8 mouse cellular contexts compared by ENCODE assay signal in the genomic region with DNA sequence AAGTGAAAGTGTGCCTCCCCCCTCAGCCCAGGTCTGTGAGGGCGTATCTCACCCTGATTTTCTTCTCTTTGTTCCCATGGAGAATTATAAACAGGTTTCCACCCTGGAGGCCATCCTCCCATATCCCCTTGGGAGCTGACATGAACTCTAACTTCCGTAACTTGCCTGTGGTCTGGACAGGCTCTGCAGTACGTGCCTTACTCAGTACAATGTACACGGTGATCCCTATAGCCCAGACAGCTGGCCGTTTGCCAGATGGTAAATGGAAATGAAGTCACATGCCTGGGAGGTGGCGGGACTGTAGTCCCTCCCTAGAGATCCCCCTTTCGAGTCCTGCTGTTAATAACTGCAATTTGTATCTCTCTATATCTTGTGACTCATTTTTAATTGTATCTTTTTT. TPM values are rescaled to one million over a fixed set of nuclear protein-coding genes. Genes with fewer than 3 reads are reported as not detected.
A peak's percentile ranks its signal among the peaks of the same experiment; 100 is the strongest.
DNase-seq lines count a peak whose midpoint lies in the region; ATAC-seq lines count a peak whose summit lies in the region.

No protein-coding gene starts in this region.

- peak; percentile 82 for DNase-seq in 3T3-L1 (ENCODE audit: low read depth, low spot score)
- DNase-seq in adrenal gland, postnatal 14 days = peak; percentile 40
- peak; percentile 52 for DNase-seq in hindlimb bud, embryonic 11.5 days (ENCODE audit: extremely low spot score, low read depth, low spot score)
- DNase-seq in lung, adult 18-20 months = peak; percentile 53 to 61
- no peak for DNase-seq in right cerebral cortex, postnatal 4 days
- no peak for DNase-seq in left cerebral cortex, postnatal 25 days (ENCODE audit: low spot score in 2 of 2)

- WGBS in forebrain, embryonic 15.5 days = 10% methylated on average over 7 of the region's 7 CpGs
- WGBS in neural tube, embryonic 13.5 days = 7% methylated on average over 7 of the region's 7 CpGs

- H3K9ac ChIP-seq in forebrain, embryonic 15.5 days (replicated peaks) = no peak overlapping the region; the same call in 1 of the 2 replicates
- no peak overlapping the region for H3K9ac ChIP-seq in neural tube, embryonic 13.5 days

- no peaks in the 10 kb centered on the region for H3K27me3 ChIP-seq in forebrain, embryonic 15.5 days
- no peaks in the 10 kb centered on the region for H3K27me3 ChIP-seq in neural tube, embryonic 13.5 days

- H3K4me3 ChIP-seq in forebrain, embryonic 15.5 days = no peak overlapping the region
- no peak overlapping the region for H3K4me3 ChIP-seq in neural tube, embryonic 13.5 days

- H3K36me3 ChIP-seq in forebrain, embryonic 15.5 days = peaks cover 2% of the 10 kb centered on the region; the same call in 1 of the 2 replicates
- no peaks in the 10 kb centered on the region for H3K36me3 ChIP-seq in neural tube, embryonic 13.5 days

- H3K9me3 ChIP-seq in forebrain, embryonic 15.5 days = no peaks in the 10 kb centered on the region
- H3K9me3 ChIP-seq in neural tube, embryonic 13.5 days = no peaks in the 10 kb centered on the region

- no peak overlapping the region for H3K4me2 ChIP-seq in forebrain, embryonic 15.5 days (replicated peaks)
- H3K4me2 ChIP-seq in neural tube, embryonic 13.5 days = peak overlapping the region; percentile 23

- intact Hi-C loops in left cerebral cortex, postnatal 25 days (cut with DNase I) = no loop called here

- peaks cover 12% of the 10 kb centered on the region for H3K4me1 ChIP-seq in forebrain, embryonic 15.5 days
- peaks cover 61% of the 10 kb centered on the region for H3K4me1 ChIP-seq in neural tube, embryonic 13.5 days (replicated peaks)

- H3K27ac ChIP-seq in forebrain, embryonic 15.5 days (replicated peaks) = 0 out of 2 replicates have a peak overlapping the region, but pooled peaks have one; percentile 54
- peak overlapping the region; percentile 83 for H3K27ac ChIP-seq in neural tube, embryonic 13.5 days (replicated peaks)

- ATAC-seq in forebrain, embryonic 15.5 days (replicated peaks) = peak; percentile 68; the same call in 1 of the 2 replicates
- peak; percentile 90 for ATAC-seq in neural tube, embryonic 13.5 days (ENCODE audit: low read depth)

RNA-seq across cellular contexts. Expression of gene Eef2k, which starts 22.5 kb away (rescaled TPM):
- 22.4 and 25.4 TPM in 2 replicates for total RNA-seq in adrenal gland, postnatal 14 days (2021)
- 33.7 and 35.1 TPM in 2 replicates for polyA plus RNA-seq in forebrain, embryonic 15.5 days (2015; fragmentation: Nextera tagmentation; extraction: Ambion mirVana)
- 29.2 and 34.1 TPM in 2 replicates for polyA plus RNA-seq in neural tube, embryonic 13.5 days (2015; fragmentation: Nextera tagmentation; extraction: Ambion mirVana)
- 10 to 100 TPM; 28.6 to 30.7 TPM for total RNA-seq in left cerebral cortex, postnatal 25 days (2021)

RNA-seq across cellular contexts. Expression of gene Polr3e, which starts 52.4 kb away (rescaled TPM):
- total RNA-seq in adrenal gland, postnatal 14 days (2021) = 23.3 and 27.2 TPM in 2 replicates
- 31.6 and 31.9 TPM in 2 replicates for polyA plus RNA-seq in forebrain, embryonic 15.5 days (2015; fragmentation: Nextera tagmentation; extraction: Ambion mirVana)
- 21.4 and 24.7 TPM in 2 replicates for polyA plus RNA-seq in neural tube, embryonic 13.5 days (2015; fragmentation: Nextera tagmentation; extraction: Ambion mirVana)
- total RNA-seq in left cerebral cortex, postnatal 25 days (2021) = 10 to 100 TPM; 25.2 TPM

RNA-seq across cellular contexts. Expression of gene Gm5737, which starts 52.9 kb away (rescaled TPM):
- total RNA-seq in adrenal gland, postnatal 14 days (2021) = 0.60 and 0.70 TPM in 2 replicates
- polyA plus RNA-seq in forebrain, embryonic 15.5 days (2015; fragmentation: Nextera tagmentation; extraction: Ambion mirVana) = not detected in 2 replicates
- not detected in 2 replicates for polyA plus RNA-seq in neural tube, embryonic 13.5 days (2015; fragmentation: Nextera tagmentation; extraction: Ambion mirVana)
- not detected for total RNA-seq in left cerebral cortex, postnatal 25 days (2021)

Comparison
In these comparisons a context has a peak if more than half of its experiments do, and no peak if none do; other contexts are left out.
1. DNase-seq: peak in 3T3-L1 (single experiment), adrenal gland, postnatal 14 days (single experiment), hindlimb bud, embryonic 11.5 days (single experiment) and lung, adult 18-20 months (2 of 2); none in right cerebral cortex, postnatal 4 days (single experiment) and left cerebral cortex, postnatal 25 days (0 of 2).